Mouse (Mus musculus) brain, embryonic 14.5 days (tissue): Measurements from ENCODE around the gene Atp6v1g1.

Experiments
- CTCF ChIP-seq: fragments of 200-500 bp; IDR thresholded peaks from 2 replicates; pipeline ENCODE4 v1.5.1; 2012; ENCODE audit warnings: inconsistent platforms, mild to moderate bottlenecking, moderate library complexity, borderline replicate concordance; ENCODE audit not compliant: insufficient read depth, insufficient read length; ENCODE audit errors: extremely low read depth
- POLR2A ChIP-seq: fragments of 200-500 bp; IDR thresholded peaks from 2 replicates; pipeline ENCODE4 v1.6.1; 2012; ENCODE audit warnings: mild to moderate bottlenecking, inconsistent platforms, borderline replicate concordance; ENCODE audit not compliant: poor library complexity, insufficient read depth, insufficient read length, severe bottlenecking; ENCODE audit errors: extremely low read depth

DNA sequence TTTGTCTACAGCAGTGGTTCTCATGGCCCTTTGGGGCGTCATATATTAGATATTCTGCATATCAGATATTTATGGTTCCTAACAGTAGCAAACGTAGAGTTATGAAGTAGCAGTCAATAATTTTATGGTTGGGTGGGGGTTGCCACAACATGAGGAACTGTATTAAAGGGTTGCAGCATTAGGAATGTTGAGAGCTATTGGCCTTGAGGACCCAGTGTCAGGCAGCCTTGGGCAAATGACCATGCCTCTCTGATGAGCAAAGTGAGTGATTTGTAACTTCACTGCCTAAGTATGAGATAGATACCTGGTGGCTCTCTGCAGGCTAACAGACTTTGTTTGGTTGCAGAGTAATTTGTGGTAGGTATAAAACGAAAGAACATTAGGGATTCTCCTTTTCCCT is 6.3 kb downstream of the Atp6v1g1 start:
- no peak for TF ChIP-seq CTCF
- no peak for TF ChIP-seq POLR2A
